Comparison of ENCODE assay signal across 11 mouse cellular contexts in the genomic region with DNA sequence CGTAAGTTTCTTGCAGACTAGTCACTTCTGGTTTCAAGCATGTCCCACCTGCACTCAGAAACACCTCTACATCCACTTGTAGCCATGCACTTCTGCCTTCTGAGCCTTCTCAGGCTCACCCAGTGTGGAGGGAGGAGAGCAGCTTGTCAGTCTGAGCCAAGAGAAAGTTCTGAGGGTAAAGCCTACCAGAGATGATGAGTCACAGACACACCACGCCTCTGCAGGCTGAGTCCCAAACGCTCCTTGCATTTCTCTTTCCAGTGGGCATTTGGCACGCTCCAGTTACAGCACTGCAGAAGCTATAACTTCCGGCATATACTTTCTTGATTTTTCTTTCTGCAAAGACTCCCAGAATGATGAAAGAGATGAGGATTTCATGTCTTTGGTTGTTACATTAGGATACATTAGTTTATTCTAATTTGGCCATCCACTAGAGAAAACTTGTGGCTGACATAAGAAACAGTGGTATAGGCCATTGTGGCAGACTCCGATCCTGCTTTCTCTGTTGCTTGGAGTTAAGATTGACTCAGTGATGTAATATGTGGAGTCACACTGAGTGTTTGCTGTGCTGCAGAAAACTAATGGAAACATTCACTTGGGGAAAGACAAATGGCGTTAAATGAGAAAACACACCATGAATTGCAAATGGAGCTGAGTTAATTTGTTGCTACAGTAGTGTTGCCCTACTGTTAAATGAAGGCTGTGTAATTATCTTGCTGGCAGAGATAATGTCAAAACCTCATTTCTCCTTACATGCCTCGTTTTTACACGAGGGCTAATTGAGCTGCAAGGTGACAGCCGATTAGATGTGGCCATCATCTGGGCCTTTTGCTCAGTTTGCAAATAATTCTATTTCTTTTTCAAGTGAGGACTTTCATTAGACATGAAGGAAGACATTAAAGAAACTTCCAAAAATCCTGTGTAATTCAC. TPM values are rescaled to one million over a fixed set of nuclear protein-coding genes. Genes with fewer than 3 reads are reported as not detected.
DNase-seq lines count a peak whose midpoint lies in the region; ATAC-seq lines count a peak whose summit lies in the region.
"Had no signal": no experiment of that assay in that cellular context is flagged by ENCODE, and none has a peak within 500 bp of the region (broad histone marks: within the 10 kb centered on the region; RNA-seq: fewer than 3 reads in every experiment).

No protein-coding gene starts in this region.

- H3K27ac ChIP-seq in forebrain, embryonic 14.5 days (ENCODE audit: low read depth, low read length), result no peak overlapping the region
- no peak overlapping the region for H3K27ac ChIP-seq in forebrain, embryonic 10.5 days
- H3K27ac ChIP-seq in limb, embryonic 12.5 days, result 0 out of 2 replicates have a peak overlapping the region, but pooled peaks have one; percentile 31
- no peak overlapping the region for H3K27ac ChIP-seq in limb, embryonic 10.5 days
- H3K27ac ChIP-seq in kidney, embryonic 16.5 days (ENCODE audit: low read length), result no peak overlapping the region

- DNase-seq in forebrain, embryonic 14.5 days (ENCODE audit: low spot score), result peak; percentile 50
- no peak for DNase-seq in forebrain, embryonic 10.5 days (ENCODE audit: extremely low spot score, low spot score)
- no peak for DNase-seq in limb, embryonic 10.5 days (ENCODE audit: low spot score)
- DNase-seq in brain, adult 2 months (ENCODE audit: low read depth, low spot score), result peak; percentile 84
- DNase-seq in thymus, postnatal 0 days (ENCODE audit: low spot score), result no peak
- DNase-seq: kidney, adult 18-20 months had no signal

- no peak overlapping the region for H3K4me3 ChIP-seq in forebrain, embryonic 14.5 days (ENCODE audit: low read depth, low read length)
- no peak overlapping the region for H3K4me3 ChIP-seq in forebrain, embryonic 10.5 days
- no peak overlapping the region for H3K4me3 ChIP-seq in limb, embryonic 12.5 days (replicated peaks)
- no peak overlapping the region for H3K4me3 ChIP-seq in limb, embryonic 10.5 days
- H3K4me3 ChIP-seq in kidney, embryonic 16.5 days (ENCODE audit: low read length), result no peak overlapping the region

- no peaks in the 10 kb centered on the region for H3K27me3 ChIP-seq in forebrain, embryonic 14.5 days (replicated peaks; ENCODE audit: control insufficient read depth, insufficient read depth, low read length)
- no peaks in the 10 kb centered on the region for H3K27me3 ChIP-seq in forebrain, embryonic 10.5 days (ENCODE audit: poor library complexity, severe bottlenecking)
- no peaks in the 10 kb centered on the region for H3K27me3 ChIP-seq in limb, embryonic 12.5 days
- H3K27me3 ChIP-seq in limb, embryonic 10.5 days (ENCODE audit: low read depth, poor library complexity, severe bottlenecking), result no peaks in the 10 kb centered on the region
- no peaks in the 10 kb centered on the region for H3K27me3 ChIP-seq in kidney, embryonic 16.5 days (ENCODE audit: insufficient read depth, low read length)

- WGBS in forebrain, embryonic 14.5 days, result 55% methylated on average over 10 of the region's 10 CpGs
- WGBS in forebrain, embryonic 10.5 days, result 89% methylated on average over 10 of the region's 10 CpGs
- WGBS in limb, embryonic 12.5 days, result 74% methylated on average over 10 of the region's 10 CpGs
- WGBS in limb, embryonic 10.5 days, result 80% methylated on average over 10 of the region's 10 CpGs
- WGBS in kidney, embryonic 16.5 days, result 81% methylated on average over 10 of the region's 10 CpGs

- 0 out of 2 replicates have a peak, but pooled peaks cover 3% of the 10 kb centered on the region for H3K4me1 ChIP-seq in forebrain, embryonic 14.5 days (ENCODE audit: control insufficient read depth, insufficient read depth, low read length)
- H3K4me1 ChIP-seq in forebrain, embryonic 10.5 days, result peaks cover 29% of the 10 kb centered on the region
- H3K4me1 ChIP-seq in limb, embryonic 12.5 days (replicated peaks), result peaks cover 34% of the 10 kb centered on the region
- H3K4me1 ChIP-seq in limb, embryonic 10.5 days, result peaks cover 35% of the 10 kb centered on the region
- H3K4me1 ChIP-seq in kidney, embryonic 16.5 days (ENCODE audit: insufficient read depth, low read length), result peaks cover 13% of the 10 kb centered on the region

- no peaks in the 10 kb centered on the region for H3K36me3 ChIP-seq in forebrain, embryonic 14.5 days (ENCODE audit: control insufficient read depth, insufficient read depth, low read length)
- no peaks in the 10 kb centered on the region for H3K36me3 ChIP-seq in forebrain, embryonic 10.5 days (replicated peaks)
- no peaks in the 10 kb centered on the region for H3K36me3 ChIP-seq in limb, embryonic 12.5 days
- no peaks in the 10 kb centered on the region for H3K36me3 ChIP-seq in limb, embryonic 10.5 days
- H3K36me3 ChIP-seq in kidney, embryonic 16.5 days (ENCODE audit: insufficient read depth, low read length), result no peaks in the 10 kb centered on the region

- ATAC-seq in forebrain, embryonic 14.5 days, result peak; percentile 34; the same call in 1 of the 2 replicates
- ATAC-seq in limb, embryonic 12.5 days (ENCODE audit: insufficient number of reproducible peaks, insufficient read depth, low FRiP score, low TSS enrichment, low read depth), result no peak
- ATAC-seq in megakaryocyte-erythroid progenitor cell, adult 5-6 weeks (replicated peaks; ENCODE audit: low FRiP score, low TSS enrichment, poor library complexity, severe bottlenecking), result 0 out of 2 replicates have a peak, but pooled peaks have one; percentile 23
- no peak for ATAC-seq in kidney, embryonic 16.5 days (ENCODE audit: low FRiP score, low TSS enrichment)
- ATAC-seq: CD4-positive, CD25-positive, alpha-beta regulatory T cell, adult 4 months had no signal

- no peaks in the 10 kb centered on the region for H3K9me3 ChIP-seq in forebrain, embryonic 14.5 days (replicated peaks; ENCODE audit: control insufficient read depth, low read length)
- no peaks in the 10 kb centered on the region for H3K9me3 ChIP-seq in forebrain, embryonic 10.5 days
- no peaks in the 10 kb centered on the region for H3K9me3 ChIP-seq in limb, embryonic 12.5 days
- H3K9me3 ChIP-seq in limb, embryonic 10.5 days (replicated peaks), result no peaks in the 10 kb centered on the region
- H3K9me3 ChIP-seq in kidney, embryonic 16.5 days (ENCODE audit: low read length), result no peaks in the 10 kb centered on the region

- H3K4me2 ChIP-seq in forebrain, embryonic 14.5 days (ENCODE audit: low read length), result no peak overlapping the region
- H3K4me2 ChIP-seq in limb, embryonic 12.5 days, result no peak overlapping the region
- no peak overlapping the region for H3K4me2 ChIP-seq in kidney, embryonic 16.5 days (replicated peaks; ENCODE audit: low read depth, low read length)

- H3K9ac ChIP-seq in forebrain, embryonic 14.5 days (ENCODE audit: low read length), result no peak overlapping the region
- no peak overlapping the region for H3K9ac ChIP-seq in limb, embryonic 12.5 days (replicated peaks)
- no peak overlapping the region for H3K9ac ChIP-seq in kidney, embryonic 16.5 days (replicated peaks; ENCODE audit: low read length)

RNA-seq across cellular contexts. Expression of gene Gpatch2, which starts 55.3 kb away (rescaled TPM):
- polyA plus RNA-seq in forebrain, embryonic 14.5 days (2014; fragmentation: Nextera tagmentation; extraction: Ambion mirVana), result 12.2 and 14.2 TPM in 2 replicates
- 26.4 and 27.2 TPM in 2 replicates for polyA plus RNA-seq in forebrain, embryonic 10.5 days (2016; fragmentation: Nextera tagmentation; extraction: Ambion mirVana)
- polyA plus RNA-seq in limb, embryonic 12.5 days (2016; fragmentation: Nextera tagmentation; extraction: Ambion mirVana), result 24.7 and 29.1 TPM in 2 replicates
- polyA plus RNA-seq in limb, embryonic 10.5 days (2016; fragmentation: Nextera tagmentation; extraction: Ambion mirVana), result 22.0 and 24.7 TPM in 2 replicates
- 14.2 and 21.7 TPM in 2 replicates for total RNA-seq in megakaryocyte-erythroid progenitor cell, adult 5-6 weeks (2014; fragmentation: Nextera tagmentation)
- total RNA-seq in megakaryocyte-erythroid progenitor cell, adult 5-6 weeks (2017), result 20.7 and 27.2 TPM in 2 replicates
- polyA plus RNA-seq in kidney, embryonic 16.5 days (2015; fragmentation: Nextera tagmentation; extraction: Ambion mirVana), result 19.9 and 21.8 TPM in 2 replicates
- polyA plus RNA-seq in thymus, postnatal 0 days (2015; fragmentation: Nextera tagmentation; extraction: Ambion mirVana), result 13.9 and 17.2 TPM in 2 replicates

RNA-seq across cellular contexts. Expression of gene Spata17, which starts 55.3 kb away (rescaled TPM):
- polyA plus RNA-seq in forebrain, embryonic 14.5 days (2014; fragmentation: Nextera tagmentation; extraction: Ambion mirVana), result 0.79 and 1.3 TPM in 2 replicates
- polyA plus RNA-seq in forebrain, embryonic 10.5 days (2016; fragmentation: Nextera tagmentation; extraction: Ambion mirVana), result 1.2 and 1.4 TPM in 2 replicates
- 1.1 TPM in 2 replicates for polyA plus RNA-seq in limb, embryonic 12.5 days (2016; fragmentation: Nextera tagmentation; extraction: Ambion mirVana)
- 0.89 and 1.4 TPM in 2 replicates for polyA plus RNA-seq in limb, embryonic 10.5 days (2016; fragmentation: Nextera tagmentation; extraction: Ambion mirVana)
- total RNA-seq in megakaryocyte-erythroid progenitor cell, adult 5-6 weeks (2014; fragmentation: Nextera tagmentation), result 0.32 and 0.44 TPM in 2 replicates
- not detected in 2 replicates for total RNA-seq in megakaryocyte-erythroid progenitor cell, adult 5-6 weeks (2017)
- polyA plus RNA-seq in kidney, embryonic 16.5 days (2015; fragmentation: Nextera tagmentation; extraction: Ambion mirVana), result 1.3 and 1.9 TPM in 2 replicates
- polyA plus RNA-seq in thymus, postnatal 0 days (2015; fragmentation: Nextera tagmentation; extraction: Ambion mirVana), result 0.21 and 0.31 TPM in 2 replicates
- polyA plus RNA-seq: CD4-positive, CD25-positive, alpha-beta regulatory T cell, adult 4 months; liver, adult 2 months had no signal

Comparison
In these comparisons a context has a peak if more than half of its experiments do, and no peak if none do; other contexts are left out.
1. DNase-seq: peak in forebrain, embryonic 14.5 days (single experiment) and brain, adult 2 months (single experiment); none in forebrain, embryonic 10.5 days (single experiment), limb, embryonic 10.5 days (single experiment) and thymus, postnatal 0 days (single experiment).
2. ATAC-seq: peak in forebrain, embryonic 14.5 days (single experiment) and megakaryocyte-erythroid progenitor cell, adult 5-6 weeks (single experiment); none in limb, embryonic 12.5 days (single experiment) and kidney, embryonic 16.5 days (single experiment).